Mouse (Mus musculus) liver, embryonic 16.5 days (tissue): Measurements from ENCODE around the gene Csf1. TPM values are rescaled to one million over a fixed set of nuclear protein-coding genes. Genes with fewer than 3 reads are reported as not detected.

ENCODE experiments used
- ATAC-seq: fragments of 200-750 bp; cut with Nextera tagmentation; 2 replicates; pipeline ENCODE4 v1.8.0; 2017; ENCODE audit warnings: low read depth, mild to moderate bottlenecking, moderate number of reproducible peaks, moderate library complexity
- H3K27ac ChIP-seq: fragments of 300-500 bp; sonication (generic); 2 replicates; pipeline ENCODE4 v1.5.1; 2014; ENCODE audit warnings: mild to moderate bottlenecking, low read length
- H3K27me3 ChIP-seq: fragments of 300-500 bp; sonication (generic); 2 replicates; pipeline ENCODE4 v1.6.1; 2014; ENCODE audit warnings: low read depth, low read length, mixed read lengths; ENCODE audit not compliant: control insufficient read depth, insufficient read depth
- H3K36me3 ChIP-seq: fragments of 300-500 bp; sonication (generic); 2 replicates; pipeline ENCODE4 v1.6.1; 2014; ENCODE audit warnings: mild to moderate bottlenecking; ENCODE audit not compliant: control insufficient read depth, insufficient read depth
- H3K4me1 ChIP-seq: fragments of 300-500 bp; sonication (generic); 2 replicates; pipeline ENCODE4 v1.6.1; 2014; ENCODE audit warnings: low read depth, low read length, mixed read lengths; ENCODE audit not compliant: control insufficient read depth
- H3K4me2 ChIP-seq: fragments of 300-500 bp; sonication (generic); 2 replicates; pipeline ENCODE4 v1.6.1; 2014; ENCODE audit warnings: low read depth, low read length, mixed read lengths
- H3K4me3 ChIP-seq: fragments of 300-500 bp; sonication (generic); 2 replicates; pipeline ENCODE4 v1.5.1; 2014; ENCODE audit warnings: low read depth, mild to moderate bottlenecking, low read length
- H3K9ac ChIP-seq: fragments of 300-500 bp; sonication (generic); 2 replicates; pipeline ENCODE4 v1.6.1; 2014; ENCODE audit warnings: low read depth, low read length
- H3K9me3 ChIP-seq: fragments of 300-500 bp; sonication (generic); replicated peaks from 2 replicates; pipeline ENCODE4 v1.6.1; 2016; ENCODE audit warnings: low read length; ENCODE audit not compliant: control insufficient read depth
- WGBS: fragments of 180-500 bp; shearing (Covaris S2); extraction: QIAGEN DNeasy Blood & Tissue Kit; methylation state at CpG from one replicate; pipeline ENCODE4 v1.1.7; 2014; ENCODE audit not compliant: insufficient replicate concordance; 5-methylcytosine and 5-hydroxymethylcytosine counted together
- polyA plus RNA-seq: library from polyadenylated mRNA; unstranded; fragments of >200 nt; fragmentation: Nextera tagmentation; extraction: Ambion mirVana; gene quantifications from 2 replicates; pipeline ENCODE4 v1.2.1, GENCODE M21; 2015

Gene Csf1
- polyA plus RNA-seq, 1 experiment from 2014 or later, result 7.9 TPM

- no peaks in the 10 kb centered on the region for H3K9me3 ChIP-seq
- H3K9ac ChIP-seq, result no peak overlapping the region
- peaks cover 14% of the 10 kb centered on the region for H3K4me1 ChIP-seq
- WGBS, result 52% methylated on average over 1 of the region's 1 CpGs
- no peak overlapping the region for H3K4me3 ChIP-seq
- no peaks in the 10 kb centered on the region for H3K27me3 ChIP-seq
- no peak overlapping the region for H3K4me2 ChIP-seq
- no peak for ATAC-seq
- no peaks in the 10 kb centered on the region for H3K36me3 ChIP-seq
- H3K27ac ChIP-seq, result no peak overlapping the region
Measured at GRCm38 (mm10) chr3:107786344-107786743, 26.1 kb upstream of the Csf1 start.

- ATAC-seq, result no peak
- 64% methylated on average over 4 of the region's 4 CpGs for WGBS
- H3K4me3 ChIP-seq, result no peak overlapping the region
- H3K9me3 ChIP-seq, result no peaks in the 10 kb centered on the region
- H3K4me1 ChIP-seq, result peaks cover 8% of the 10 kb centered on the region
- H3K4me2 ChIP-seq, result no peak overlapping the region
- H3K36me3 ChIP-seq, result no peaks in the 10 kb centered on the region
- no peak overlapping the region for H3K9ac ChIP-seq
- no peaks in the 10 kb centered on the region for H3K27me3 ChIP-seq
- no peak overlapping the region for H3K27ac ChIP-seq
Measured at GRCm38 (mm10) chr3:107785546-107785945, 25.3 kb upstream of the Csf1 start.

GRCm38 (mm10) chr3:107783315-107783714 lies 23.0 kb upstream of the Csf1 start:
- peaks cover 2% of the 10 kb centered on the region; the same call in 1 of the 2 replicates for H3K4me1 ChIP-seq
- WGBS, result 63% methylated on average over 3 of the region's 3 CpGs
- ATAC-seq, result 0 out of 2 replicates have a peak, but pooled peaks have one; percentile 21

GRCm38 (mm10) chr3:107781304-107781703 lies 21.0 kb upstream of the Csf1 start:
- Histone ChIP-seq H3K4me2 (no peak overlapping the region), H3K4me3 (no peak overlapping the region)
- no peak for ATAC-seq

More at GRCm38 (mm10) chr3:107783315-107783714, 23.0 kb upstream of the Csf1 start:
- H3K27ac ChIP-seq, result no peak overlapping the region
- H3K36me3 ChIP-seq, result no peaks in the 10 kb centered on the region
- no peak overlapping the region for H3K4me3 ChIP-seq
- no peak overlapping the region for H3K9ac ChIP-seq
- H3K4me2 ChIP-seq, result no peak overlapping the region
- H3K27me3 ChIP-seq, result no peaks in the 10 kb centered on the region
- H3K9me3 ChIP-seq, result no peaks in the 10 kb centered on the region

GRCm38 (mm10) chr3:107778016-107778415 lies 17.7 kb upstream of the Csf1 start:
- Histone ChIP-seq H3K4me2 (no peak overlapping the region), H3K4me1 (no peaks in the 10 kb centered on the region), H3K9ac (no peak overlapping the region), H3K27ac (no peak overlapping the region), H3K27me3 (peaks cover 5% of the 10 kb centered on the region; the same call in 1 of the 2 replicates), H3K36me3 (no peaks in the 10 kb centered on the region), H3K9me3 (no peaks in the 10 kb centered on the region), H3K4me3 (no peak overlapping the region)
- 40% methylated on average over 6 of the region's 6 CpGs for WGBS
- ATAC-seq, result no peak

More at GRCm38 (mm10) chr3:107781304-107781703, 21.0 kb upstream of the Csf1 start:
- H3K9ac ChIP-seq, result no peak overlapping the region
- no peaks in the 10 kb centered on the region for H3K9me3 ChIP-seq
- no peaks in the 10 kb centered on the region for H3K36me3 ChIP-seq
- no peaks in the 10 kb centered on the region for H3K4me1 ChIP-seq
- 40% methylated on average over 5 of the region's 5 CpGs for WGBS
- H3K27ac ChIP-seq, result no peak overlapping the region
- H3K27me3 ChIP-seq, result no peaks in the 10 kb centered on the region; the same call in 1 of the 2 replicates

GRCm38 (mm10) chr3:107776295-107776694 lies 16.0 kb upstream of the Csf1 start:
- ATAC-seq, result no peak
- Histone ChIP-seq H3K9ac (no peak overlapping the region), H3K9me3 (no peaks in the 10 kb centered on the region), H3K27ac (no peak overlapping the region), H3K27me3 (peaks cover 5% of the 10 kb centered on the region; the same call in 1 of the 2 replicates), H3K4me3 (no peak overlapping the region), H3K4me1 (no peaks in the 10 kb centered on the region), H3K36me3 (no peaks in the 10 kb centered on the region), H3K4me2 (no peak overlapping the region)
- WGBS, result 26% methylated on average over 3 of the region's 3 CpGs

- no peak overlapping the region for H3K4me3 ChIP-seq
- no peak overlapping the region for H3K4me2 ChIP-seq
- no peaks in the 10 kb centered on the region for H3K9me3 ChIP-seq
- ATAC-seq, result no peak
- no peaks in the 10 kb centered on the region for H3K36me3 ChIP-seq
- no peak overlapping the region for H3K27ac ChIP-seq
- 16% methylated on average over 3 of the region's 3 CpGs for WGBS
- no peaks in the 10 kb centered on the region for H3K4me1 ChIP-seq
- H3K9ac ChIP-seq, result no peak overlapping the region
- peaks cover 5% of the 10 kb centered on the region; the same call in 1 of the 2 replicates for H3K27me3 ChIP-seq
Measured at GRCm38 (mm10) chr3:107775736-107776135, 15.5 kb upstream of the Csf1 start.

GRCm38 (mm10) chr3:107775056-107775455 lies 14.8 kb upstream of the Csf1 start:
- H3K36me3 ChIP-seq, result no peaks in the 10 kb centered on the region
- H3K27ac ChIP-seq, result no peak overlapping the region
- ATAC-seq, result no peak
- no peak overlapping the region for H3K4me2 ChIP-seq
- WGBS, result 39% methylated on average over 5 of the region's 5 CpGs
- H3K9ac ChIP-seq, result no peak overlapping the region
- H3K9me3 ChIP-seq, result no peaks in the 10 kb centered on the region
- no peaks in the 10 kb centered on the region for H3K4me1 ChIP-seq
- H3K27me3 ChIP-seq, result peaks cover 5% of the 10 kb centered on the region; the same call in 1 of the 2 replicates
- H3K4me3 ChIP-seq, result no peak overlapping the region

- peaks cover 5% of the 10 kb centered on the region; the same call in 1 of the 2 replicates for H3K27me3 ChIP-seq
- no peaks in the 10 kb centered on the region for H3K36me3 ChIP-seq
- H3K4me1 ChIP-seq, result no peaks in the 10 kb centered on the region
- no peak overlapping the region for H3K4me3 ChIP-seq
- H3K9me3 ChIP-seq, result no peaks in the 10 kb centered on the region
- ATAC-seq, result no peak
- H3K27ac ChIP-seq, result no peak overlapping the region
- no peak overlapping the region for H3K4me2 ChIP-seq
- WGBS, result 37% methylated on average over 5 of the region's 5 CpGs
- no peak overlapping the region for H3K9ac ChIP-seq
Measured at GRCm38 (mm10) chr3:107772860-107773259, 12.6 kb upstream of the Csf1 start.
